ENCODE assay signal across 21 mouse cellular contexts in genomic region chr7:64056498-64056897, GRCm38 (mm10).
DNase-seq lines count a peak whose midpoint lies in the region; ATAC-seq and TF ChIP-seq lines count a peak whose summit lies in the region.
"Had no signal": no experiment of that assay in that cellular context is flagged by ENCODE, and none has a peak within 500 bp of the region (broad histone marks: within the 10 kb centered on the region; RNA-seq: fewer than 3 reads in every experiment).

No protein-coding gene starts in this region.

- no peak overlapping the region for H3K27ac ChIP-seq in cerebellum, adult 2 months (ENCODE audit: insufficient read depth, low read length)
- peak overlapping the region; percentile 96 for H3K27ac ChIP-seq in liver, embryonic 12.5 days
- no peak overlapping the region for H3K27ac ChIP-seq in liver, postnatal 0 days (ENCODE audit: low read depth)
- no peak overlapping the region for H3K27ac ChIP-seq in CH12.LX (ENCODE audit: insufficient read depth, low read depth)
- H3K27ac ChIP-seq: embryonic facial prominence, embryonic 13.5 days; hindbrain, embryonic 12.5 days; neural tube, embryonic 12.5 days had no signal

- H3K4me2 ChIP-seq in liver, embryonic 12.5 days, result no peak overlapping the region
- H3K4me2 ChIP-seq in liver, postnatal 0 days (ENCODE audit: low read depth, low read length), result no peak overlapping the region
- H3K4me2 ChIP-seq in CH12.LX (ENCODE audit: insufficient read depth, low read depth, poor library complexity, severe bottlenecking), result no peak overlapping the region
- H3K4me2 ChIP-seq: embryonic facial prominence, embryonic 13.5 days; heart, embryonic 11.5 days; hindbrain, embryonic 12.5 days; neural tube, embryonic 12.5 days had no signal

- TF ChIP-seq RAD21 in CH12.LX (IDR thresholded peaks at IDR 0.05; ENCODE audit: low read depth, low read length), result peak; percentile 3

- H3K9me3 ChIP-seq in liver, embryonic 12.5 days (replicated peaks), result no peaks in the 10 kb centered on the region
- no peaks in the 10 kb centered on the region for H3K9me3 ChIP-seq in liver, postnatal 0 days (ENCODE audit: low read length)
- no peaks in the 10 kb centered on the region for H3K9me3 ChIP-seq in CH12.LX (replicated peaks; ENCODE audit: low read length)
- H3K9me3 ChIP-seq: embryonic facial prominence, embryonic 13.5 days; hindbrain, embryonic 12.5 days; neural tube, embryonic 12.5 days had no signal

- H3K4me3 ChIP-seq in cerebellum, adult 2 months (replicated peaks; ENCODE audit: insufficient read depth, low read depth, low read length), result no peak overlapping the region
- H3K4me3 ChIP-seq in liver, embryonic 12.5 days, result no peak overlapping the region
- H3K4me3 ChIP-seq in liver, postnatal 0 days (ENCODE audit: low read depth, low read length), result no peak overlapping the region
- no peak overlapping the region for H3K4me3 ChIP-seq in CH12.LX (replicated peaks in 1 of 3; ENCODE audit: low read depth in 2 of 3, low read length in 2 of 3, poor library complexity in 1 of 3)
- H3K4me3 ChIP-seq: embryonic facial prominence, embryonic 13.5 days; hindbrain, embryonic 12.5 days; neural tube, embryonic 12.5 days had no signal

- H3K79me2 ChIP-seq in CH12.LX (replicated peaks; ENCODE audit: control insufficient read depth, extremely low read depth, insufficient read depth, poor library complexity, severe bottlenecking), result no peaks in the 10 kb centered on the region

- in situ Hi-C loops in CH12.LX (cut with MboI; ENCODE audit: low pct_ligation_motif_present, low pct_unique_long_range_greater_than_20kb, low sequenced_read_pairs), result loop anchor here (5.0 to 10.0 kb wide), 2 partner anchors 34 to 302 kb away; no protein-coding TSS in a partner anchor

- no peak for ATAC-seq in liver, embryonic 12.5 days
- no peak for ATAC-seq in liver, postnatal 0 days
- ATAC-seq: forebrain, embryonic 16.5 days had no signal

- no peak for TF ChIP-seq EP300 in liver, postnatal 0 days (IDR thresholded peaks at IDR 0.05; ENCODE audit: low read depth)
- TF ChIP-seq EP300 in CH12.LX (IDR thresholded peaks at IDR 0.05; ENCODE audit: low read length), result no peak

- H3K4me1 ChIP-seq in cerebellum, adult 2 months (ENCODE audit: control insufficient read depth, insufficient read depth, low read length), result peaks cover 30% of the 10 kb centered on the region
- H3K4me1 ChIP-seq in liver, embryonic 12.5 days, result peaks cover 67% of the 10 kb centered on the region
- H3K4me1 ChIP-seq in liver, postnatal 0 days (ENCODE audit: insufficient read depth), result peaks cover 26% of the 10 kb centered on the region
- peaks cover 0 to 4% of the 10 kb centered on the region in 2 experiments; a peak in 1 of 4 replicates for H3K4me1 ChIP-seq in CH12.LX (ENCODE audit: control insufficient read depth in 1 of 2, insufficient read depth in 2 of 2)
- H3K4me1 ChIP-seq: embryonic facial prominence, embryonic 13.5 days; neural tube, embryonic 12.5 days had no signal

- TF ChIP-seq POLR2A in cerebellum, adult 2 months (IDR thresholded peaks at IDR 0.05; ENCODE audit: borderline replicate concordance, insufficient read depth, low read length), result no peak
- no peak for TF ChIP-seq POLR2A in CH12.LX (IDR thresholded peaks at IDR 0.05; ENCODE audit: low read depth, low read length)

- no peaks in the 10 kb centered on the region for H3K36me3 ChIP-seq in liver, embryonic 12.5 days
- no peaks in the 10 kb centered on the region for H3K36me3 ChIP-seq in liver, postnatal 0 days (replicated peaks; ENCODE audit: insufficient read depth, low read length)
- H3K36me3 ChIP-seq in CH12.LX (replicated peaks in 1 of 2; ENCODE audit: control insufficient read depth in 1 of 2, insufficient read depth in 1 of 2, low read length in 1 of 2), result no peaks in the 10 kb centered on the region
- H3K36me3 ChIP-seq: embryonic facial prominence, embryonic 13.5 days; hindbrain, embryonic 12.5 days; neural tube, embryonic 12.5 days had no signal

- TF ChIP-seq CTCF in cerebellum, adult 2 months (IDR thresholded peaks at IDR 0.05; ENCODE audit: borderline replicate concordance, insufficient read depth, low read depth, low read length), result peak; percentile 43; the same call in 1 of the 2 replicates
- TF ChIP-seq CTCF in liver, postnatal 0 days (IDR thresholded peaks at IDR 0.05; ENCODE audit: low read depth), result no peak
- TF ChIP-seq CTCF in CH12.LX (conservative IDR thresholded peaks at IDR 0.05 in 1 of 2, IDR thresholded peaks at IDR 0.05 in 1 of 2; ENCODE audit: low read depth in 2 of 2, low read length in 2 of 2), result peak in 1 of 2 experiments; percentile 24; a peak in 1 of 4 replicates

- dilution Hi-C loops in CH12.LX (cut with MboI; ENCODE audit: extremely low pct_ligation_motif_present, extremely low pct_unique_long_range_greater_than_20kb, low sequenced_read_pairs), result no loop called here

- WGBS in cerebellum, adult 2 months, result 37% methylated on average over 3 of the region's 3 CpGs
- 73% methylated on average over 3 of the region's 3 CpGs for WGBS in liver, embryonic 12.5 days (ENCODE audit: insufficient replicate concordance)
- 72% methylated on average over 3 of the region's 3 CpGs for whole genome bisulfite sequencing in liver, postnatal 0 days (ENCODE audit: insufficient replicate concordance)

- no peak overlapping the region for H3K9ac ChIP-seq in liver, embryonic 12.5 days
- H3K9ac ChIP-seq in liver, postnatal 0 days (replicated peaks), result no peak overlapping the region
- no peak overlapping the region for H3K9ac ChIP-seq in CH12.LX (ENCODE audit: insufficient read depth, low read depth)
- H3K9ac ChIP-seq: embryonic facial prominence, embryonic 13.5 days; hindbrain, embryonic 12.5 days; neural tube, embryonic 12.5 days had no signal

- H3K27me3 ChIP-seq in cerebellum, adult 2 months (ENCODE audit: control insufficient read depth, insufficient read depth, low read length), result no peaks in the 10 kb centered on the region
- no peaks in the 10 kb centered on the region for H3K27me3 ChIP-seq in liver, embryonic 12.5 days (replicated peaks)
- H3K27me3 ChIP-seq in liver, postnatal 0 days (ENCODE audit: insufficient read depth, low read length), result no peaks in the 10 kb centered on the region
- H3K27me3 ChIP-seq in CH12.LX (replicated peaks), result no peaks in the 10 kb centered on the region
- H3K27me3 ChIP-seq: embryonic facial prominence, embryonic 13.5 days; hindbrain, embryonic 12.5 days; neural tube, embryonic 12.5 days had no signal

- peak; percentile 41 to 54 for DNase-seq in cerebellum, adult 2 months
- no peak for DNase-seq in cerebellum, adult 9-10 months
- DNase-seq in liver, postnatal 0 days, result no peak
- DNase-seq in CH12.LX (ENCODE audit: extremely low read depth), result no peak
- DNase-seq in cerebellum, postnatal 25 days, result peak; percentile 43 to 52
- DNase-seq in thymus, postnatal 0 days (ENCODE audit: low spot score), result no peak
- DNase-seq: adrenal gland, postnatal 36 days; heart, postnatal 10 days; kidney, adult 8-10 months; kidney, postnatal 14 days; layer of hippocampus, adult 9-11 months; lung, adult 2 months; lung, postnatal 36 days; right cerebral cortex, postnatal 4 days; thymus, postnatal 4 days had no signal

TF ChIP-seq in CH12.LX, 34 proteins besides CTCF, POLR2A, EP300 and RAD21:
- TF ChIP-seq ETS1 (conservative IDR thresholded peaks at IDR 0.05; ENCODE audit: low read depth, low read length) (no peak), PAX5 (IDR thresholded peaks at IDR 0.05; ENCODE audit: low read length) (no peak), SIN3A (IDR thresholded peaks at IDR 0.05; ENCODE audit: low read length) (no peak), MAX (IDR thresholded peaks at IDR 0.05; ENCODE audit: low read length) (no peak), SMC3 (IDR thresholded peaks at IDR 0.05; ENCODE audit: low read depth, low read length) (peak; percentile 27; the same call in 1 of the 2 replicates), MYC (IDR thresholded peaks at IDR 0.05; ENCODE audit: low read depth, low read length) (no peak), POLR2AphosphoS2 (IDR thresholded peaks at IDR 0.05; ENCODE audit: low read depth, low read length) (no peak)

Comparison
In these comparisons a context has a peak if more than half of its experiments do, and no peak if none do; other contexts are left out.
1. DNase-seq: peak in cerebellum, adult 2 months (2 of 2) and cerebellum, postnatal 25 days (2 of 2); none in cerebellum, adult 9-10 months (single experiment), liver, postnatal 0 days (single experiment), CH12.LX (single experiment) and thymus, postnatal 0 days (single experiment).